Mouse (Mus musculus) forebrain, embryonic 11.5 days (tissue): Measurements from ENCODE around the gene Cenpu. TPM values are rescaled to one million over a fixed set of nuclear protein-coding genes. Genes with fewer than 3 reads are reported as not detected.

ENCODE experiments used
- ATAC-seq: fragments of 200-750 bp; cut with Nextera tagmentation; replicated peaks from 2 replicates; pipeline ENCODE4 v1.8.0; 2017; ENCODE audit warnings: moderate TSS enrichment; ENCODE audit not compliant: low FRiP score
- DNase-seq: peaks from one replicate; pipeline ENCODE4 v3.0.0-alpha.2; 2017; ENCODE audit warnings: low spot score
- H3K27ac ChIP-seq: fragments of 300-500 bp; sonication (generic); 2 replicates; pipeline ENCODE4 v1.5.1; 2014; ENCODE audit warnings: low read depth, low read length
- H3K27me3 ChIP-seq: fragments of 300-500 bp; sonication (generic); 2 replicates; pipeline ENCODE4 v1.6.1; 2014; ENCODE audit warnings: mild to moderate bottlenecking, low read length, mixed read lengths; ENCODE audit not compliant: control insufficient read depth, insufficient read depth
- H3K36me3 ChIP-seq: fragments of 300-500 bp; sonication (generic); 2 replicates; pipeline ENCODE4 v1.6.1; 2014; ENCODE audit warnings: mild to moderate bottlenecking, low read length, moderate library complexity, mixed read lengths; ENCODE audit not compliant: control insufficient read depth, insufficient read depth
- H3K4me1 ChIP-seq: fragments of 300-500 bp; sonication (generic); replicated peaks from 2 replicates; pipeline ENCODE4 v1.6.1; 2014; ENCODE audit warnings: low read length, mixed read lengths; ENCODE audit not compliant: control insufficient read depth, insufficient read depth
- H3K4me2 ChIP-seq: fragments of 300-500 bp; sonication (generic); 2 replicates; pipeline ENCODE4 v1.6.1; 2014; ENCODE audit warnings: low read depth, mild to moderate bottlenecking, low read length, moderate library complexity, mixed read lengths; ENCODE audit not compliant: severe bottlenecking
- H3K4me3 ChIP-seq: fragments of 300-500 bp; sonication (generic); 2 replicates; pipeline ENCODE4 v1.5.1; 2014; ENCODE audit warnings: low read depth, low read length
- H3K9ac ChIP-seq: fragments of 300-500 bp; sonication (generic); 2 replicates; pipeline ENCODE4 v1.6.1; 2014; ENCODE audit warnings: low read length
- H3K9me3 ChIP-seq: fragments of 300-500 bp; sonication (generic); 2 replicates; pipeline ENCODE4 v1.6.1; 2016; ENCODE audit warnings: low read length, mixed read lengths; ENCODE audit not compliant: control insufficient read depth
- WGBS: fragments of 180-500 bp; shearing (Covaris S2); extraction: QIAGEN DNeasy Blood & Tissue Kit; methylation state at CpG from one replicate; pipeline ENCODE4 v1.1.7; 2014; 5-methylcytosine and 5-hydroxymethylcytosine counted together
- polyA plus RNA-seq: library from polyadenylated mRNA; unstranded; fragments of >200 nt; fragmentation: Nextera tagmentation; extraction: Ambion mirVana; gene quantifications from 2 replicates; pipeline ENCODE4 v1.2.1, GENCODE M21; 2014

The Cenpu gene
- polyA plus RNA-seq, 1 experiment from 2014 or later, result 32.6 TPM

GRCm38 (mm10) chr8:46615936-46616335, 64.1 kb downstream of the Cenpu start:
- no peak overlapping the region for H3K27ac ChIP-seq
- no peaks in the 10 kb centered on the region for H3K9me3 ChIP-seq
- no peaks in the 10 kb centered on the region for H3K27me3 ChIP-seq
- WGBS, result 87% methylated on average over 8 of the region's 8 CpGs
- ATAC-seq, result no peak
- H3K4me3 ChIP-seq, result no peak overlapping the region
- H3K9ac ChIP-seq, result no peak overlapping the region
- H3K4me1 ChIP-seq, result peaks cover 4% of the 10 kb centered on the region; the same call in 1 of the 2 replicates
- no peak overlapping the region for H3K4me2 ChIP-seq
- no peak for DNase-seq
- H3K36me3 ChIP-seq, result no peaks in the 10 kb centered on the region

GRCm38 (mm10) chr8:46616879-46617689, 65.3 kb downstream of the Cenpu start, which contains the start of the genes Primpol and Casp3:
Primpol (minus strand) TSS chr8:46617212.
Casp3 (plus strand) TSS chr8:46617291.
- Histone ChIP-seq H3K36me3 (no peaks in the 10 kb centered on the region), H3K27me3 (no peaks in the 10 kb centered on the region), H3K4me3 (peak within 1 kb of the TSS; percentile 85), H3K4me2 (peak within 1 kb of the TSS; percentile 90), H3K4me1 (peaks cover 4% of the 10 kb centered on the region; the same call in 1 of the 2 replicates), H3K9me3 (no peaks in the 10 kb centered on the region), H3K27ac (peak within 1 kb of the TSS; percentile 86), H3K9ac (peak within 1 kb of the TSS; percentile 91)
- under 1% methylated on average over 44 of the region's 54 CpGs for WGBS
- ATAC-seq (peak; percentile 97), DNase-seq (peak; percentile 99)

- WGBS, result 0% methylated on average over 38 of the region's 38 CpGs
- Histone ChIP-seq H3K27ac (peak overlapping the region; percentile 86), H3K27me3 (no peaks in the 10 kb centered on the region), H3K9me3 (no peaks in the 10 kb centered on the region), H3K4me1 (peaks cover 4% of the 10 kb centered on the region; the same call in 1 of the 2 replicates), H3K4me2 (peak overlapping the region; percentile 90), H3K9ac (peak overlapping the region; percentile 91), H3K36me3 (no peaks in the 10 kb centered on the region), H3K4me3 (peak overlapping the region; percentile 85)
- DNase-seq, result no peak
- ATAC-seq, result no peak; the same call in none of the 2 replicates
These were observed 66.1 kb downstream of the Cenpu start for GRCm38 (mm10) chr8:46617690-46618620.

- Histone ChIP-seq H3K9ac (peak overlapping the region; percentile 91), H3K27me3 (no peaks in the 10 kb centered on the region), H3K27ac (no peak overlapping the region), H3K4me2 (peak overlapping the region; percentile 90), H3K4me3 (peak overlapping the region; percentile 85), H3K9me3 (no peaks in the 10 kb centered on the region), H3K4me1 (peaks cover 4% of the 10 kb centered on the region; the same call in 1 of the 2 replicates), H3K36me3 (no peaks in the 10 kb centered on the region)
- DNase-seq, result no peak
- 3% methylated on average over 10 of the region's 10 CpGs for WGBS
- ATAC-seq, result no peak
These were observed 67.0 kb downstream of the Cenpu start for GRCm38 (mm10) chr8:46618639-46619320.

- H3K4me2 ChIP-seq, result no peak overlapping the region
- H3K4me1 ChIP-seq, result peaks cover 4% of the 10 kb centered on the region; the same call in 1 of the 2 replicates
- ATAC-seq (no peak), DNase-seq (no peak)
- no peak overlapping the region for H3K27ac ChIP-seq
- H3K36me3 ChIP-seq, result no peaks in the 10 kb centered on the region
- no peak overlapping the region for H3K4me3 ChIP-seq
- 87% methylated on average over 9 of the region's 9 CpGs for WGBS
- H3K27me3 ChIP-seq, result no peaks in the 10 kb centered on the region
- no peak overlapping the region for H3K9ac ChIP-seq
- H3K9me3 ChIP-seq, result no peaks in the 10 kb centered on the region
These were observed 70.8 kb downstream of the Cenpu start for GRCm38 (mm10) chr8:46622446-46623270.

GRCm38 (mm10) chr8:46625166-46625565, 73.3 kb downstream of the Cenpu start:
- ATAC-seq (no peak), DNase-seq (no peak)
- H3K9ac ChIP-seq, result no peak overlapping the region
- no peaks in the 10 kb centered on the region for H3K9me3 ChIP-seq
- H3K27me3 ChIP-seq, result no peaks in the 10 kb centered on the region
- no peaks in the 10 kb centered on the region for H3K4me1 ChIP-seq
- no peaks in the 10 kb centered on the region for H3K36me3 ChIP-seq
- H3K4me3 ChIP-seq, result no peak overlapping the region
- WGBS, result 88% methylated on average over 1 of the region's 1 CpGs
- H3K4me2 ChIP-seq, result no peak overlapping the region
- no peak overlapping the region for H3K27ac ChIP-seq

- H3K9me3 ChIP-seq, result no peaks in the 10 kb centered on the region
- H3K36me3 ChIP-seq, result no peaks in the 10 kb centered on the region
- H3K27ac ChIP-seq, result no peak overlapping the region
- no peak for DNase-seq
- no peaks in the 10 kb centered on the region for H3K4me1 ChIP-seq
- H3K4me2 ChIP-seq, result no peak overlapping the region
- WGBS, result 95% methylated on average over 5 of the region's 5 CpGs
- H3K27me3 ChIP-seq, result no peaks in the 10 kb centered on the region
- H3K9ac ChIP-seq, result no peak overlapping the region
- no peak for ATAC-seq
- H3K4me3 ChIP-seq, result no peak overlapping the region
These were observed 74.8 kb downstream of the Cenpu start for GRCm38 (mm10) chr8:46626642-46627041.
